Comparison of ENCODE assay signal across 17 mouse cellular contexts in genomic region chr10:7019781-7020386, GRCm38 (mm10). TPM values are rescaled to one million over a fixed set of nuclear protein-coding genes. Genes with fewer than 3 reads are reported as not detected.
DNase-seq lines count a peak whose midpoint lies in the region; ATAC-seq and TF ChIP-seq lines count a peak whose summit lies in the region.
"Had no signal": no experiment of that assay in that cellular context is flagged by ENCODE, and none has a peak within 500 bp of the region (broad histone marks: within the 10 kb centered on the region; RNA-seq: fewer than 3 reads in every experiment).

No protein-coding gene starts in this region.

- no peaks in the 10 kb centered on the region for H3K27me3 ChIP-seq in lung, postnatal 0 days (replicated peaks; ENCODE audit: insufficient read depth, low read length)
- no peaks in the 10 kb centered on the region for H3K27me3 ChIP-seq in hindbrain, embryonic 14.5 days (ENCODE audit: control insufficient read depth, insufficient read depth, low read length)
- H3K27me3 ChIP-seq: forebrain, embryonic 13.5 days; midbrain, embryonic 15.5 days; neural tube, embryonic 13.5 days had no signal

- H3K9ac ChIP-seq in lung, postnatal 0 days (replicated peaks; ENCODE audit: low read depth), result no peak overlapping the region
- no peak overlapping the region for H3K9ac ChIP-seq in hindbrain, embryonic 14.5 days
- H3K9ac ChIP-seq: forebrain, embryonic 13.5 days; midbrain, embryonic 15.5 days; neural tube, embryonic 13.5 days had no signal

- H3K4me3 ChIP-seq in lung, postnatal 0 days (ENCODE audit: low read depth, low read length), result no peak overlapping the region
- no peak overlapping the region for H3K4me3 ChIP-seq in lung, adult 2 months (replicated peaks; ENCODE audit: extremely low read depth, low read depth, low read length)
- no peak overlapping the region for H3K4me3 ChIP-seq in hindbrain, embryonic 14.5 days (replicated peaks; ENCODE audit: low read length)
- H3K4me3 ChIP-seq: forebrain, embryonic 13.5 days; heart, adult 2 months; midbrain, embryonic 15.5 days; neural tube, embryonic 13.5 days had no signal

- peak; percentile 80 for ATAC-seq in lung, postnatal 0 days
- no peak for ATAC-seq in hindbrain, embryonic 14.5 days (ENCODE audit: low FRiP score)
- ATAC-seq: activated CD4-positive, CD25-positive, alpha-beta regulatory T cell, adult 4 months; forebrain, embryonic 13.5 days; midbrain, embryonic 15.5 days had no signal

- no peak for TF ChIP-seq CTCF in lung, postnatal 0 days (IDR thresholded peaks at IDR 0.05)
- no peak for TF ChIP-seq CTCF in lung, adult 2 months (IDR thresholded peaks at IDR 0.05; ENCODE audit: insufficient read depth, low read length)

- peak; percentile 20 for DNase-seq in adrenal gland, postnatal 10 days
- DNase-seq in adrenal gland, adult 8-10 months, result no peak
- DNase-seq in lung, postnatal 0 days (ENCODE audit: low spot score), result peak; percentile 78
- DNase-seq in lung, adult 2 months, result no peak
- DNase-seq in kidney, adult 8-10 months, result peak; percentile 54 to 69
- DNase-seq in lung, postnatal 14 days, result peak; percentile 16
- no peak for DNase-seq in gastrocnemius, postnatal 4 days (ENCODE audit: low spot score in 2 of 2)
- no peak for DNase-seq in hindbrain, embryonic 14.5 days (ENCODE audit: low spot score)
- DNase-seq: cerebellum, postnatal 36 days; heart, adult 2 months; thymus, adult 18-20 months had no signal

- no peaks in the 10 kb centered on the region for H3K9me3 ChIP-seq in lung, postnatal 0 days (ENCODE audit: low read length)
- no peaks in the 10 kb centered on the region for H3K9me3 ChIP-seq in hindbrain, embryonic 14.5 days (ENCODE audit: control insufficient read depth, low read length)
- H3K9me3 ChIP-seq: forebrain, embryonic 13.5 days; midbrain, embryonic 15.5 days; neural tube, embryonic 13.5 days had no signal

- H3K4me2 ChIP-seq in lung, postnatal 0 days (replicated peaks; ENCODE audit: low read depth, low read length), result no peak overlapping the region
- H3K4me2 ChIP-seq in hindbrain, embryonic 14.5 days (replicated peaks), result no peak overlapping the region
- H3K4me2 ChIP-seq: forebrain, embryonic 13.5 days; midbrain, embryonic 15.5 days; neural tube, embryonic 13.5 days had no signal

- no peaks in the 10 kb centered on the region for H3K36me3 ChIP-seq in lung, postnatal 0 days (ENCODE audit: insufficient read depth, low read length)
- H3K36me3 ChIP-seq in hindbrain, embryonic 14.5 days (replicated peaks; ENCODE audit: control insufficient read depth, insufficient read depth), result no peaks in the 10 kb centered on the region
- H3K36me3 ChIP-seq: midbrain, embryonic 15.5 days; neural tube, embryonic 13.5 days had no signal

- H3K27ac ChIP-seq in lung, postnatal 0 days (ENCODE audit: low read length), result no peak overlapping the region
- H3K27ac ChIP-seq in hindbrain, embryonic 14.5 days, result no peak overlapping the region
- H3K27ac ChIP-seq: forebrain, embryonic 13.5 days; heart, adult 2 months; macrophage; midbrain, embryonic 15.5 days; neural tube, embryonic 13.5 days had no signal

- TF ChIP-seq EP300 in lung, postnatal 0 days (IDR thresholded peaks at IDR 0.05), result no peak

- no peaks in the 10 kb centered on the region for H3K4me1 ChIP-seq in lung, postnatal 0 days (ENCODE audit: insufficient read depth, low read depth, low read length)
- H3K4me1 ChIP-seq in lung, adult 2 months (ENCODE audit: control insufficient read depth, insufficient read depth, low read length), result no peaks in the 10 kb centered on the region
- no peaks in the 10 kb centered on the region for H3K4me1 ChIP-seq in hindbrain, embryonic 14.5 days (replicated peaks; ENCODE audit: control insufficient read depth, insufficient read depth, low read length)
- H3K4me1 ChIP-seq: forebrain, embryonic 13.5 days; midbrain, embryonic 15.5 days; neural tube, embryonic 13.5 days had no signal

- TF ChIP-seq POLR2A in lung, adult 2 months (IDR thresholded peaks at IDR 0.05; ENCODE audit: borderline replicate concordance, extremely low read depth, low read depth, low read length), result no peak

- WGBS in lung, postnatal 0 days, result 32% methylated on average over 7 of the region's 7 CpGs
- 49% methylated on average over 7 of the region's 7 CpGs for WGBS in lung, adult 2 months
- 80% methylated on average over 7 of the region's 7 CpGs for WGBS in hindbrain, embryonic 14.5 days

RNA-seq across cellular contexts. Expression of gene Ipcef1, which starts 32.4 kb away (rescaled TPM):
- 1 to 10 TPM; 1.3 to 1.4 TPM for total RNA-seq in adrenal gland, postnatal 10 days (2021)
- 1 to 10 TPM; 1.2 to 1.9 (median 1.5) TPM for total RNA-seq in adrenal gland, adult 8-10 months (2022)
- 0.27 and 0.29 TPM in 2 replicates for polyA plus RNA-seq in lung, postnatal 0 days (2015; fragmentation: Nextera tagmentation; extraction: Ambion mirVana)
- polyA plus RNA-seq in lung, adult 2 months (2012; rRNA removed), result 0.45 and 1.0 TPM in 2 replicates
- under 1 TPM in 1 of 2 experiments, not detected in 1; 0.13 TPM for total RNA-seq in gastrocnemius, postnatal 4 days (2021)
- polyA plus RNA-seq in hindbrain, embryonic 14.5 days (2014; fragmentation: Nextera tagmentation; extraction: Ambion mirVana), result 2.8 and 3.2 TPM in 2 replicates
- total RNA-seq: gastrocnemius, adult 18-20 months had no signal

Comparison
In these comparisons a context has a peak if more than half of its experiments do, and no peak if none do; other contexts are left out.
1. DNase-seq: peak in adrenal gland, postnatal 10 days (single experiment), lung, postnatal 0 days (single experiment), kidney, adult 8-10 months (2 of 2) and lung, postnatal 14 days (single experiment); none in adrenal gland, adult 8-10 months (single experiment), lung, adult 2 months (single experiment), gastrocnemius, postnatal 4 days (0 of 2) and hindbrain, embryonic 14.5 days (single experiment).